Mouse (Mus musculus) lung, postnatal 0 days (tissue): ENCODE measurements around the gene Elf2.

Source experiments
- CTCF ChIP-seq: IDR thresholded peaks from 2 replicates; pipeline ENCODE4 v1.5.1; 2016; ENCODE audit warnings: antibody characterized with exemption, mild to moderate bottlenecking
- EP300 ChIP-seq: IDR thresholded peaks from 2 replicates; pipeline ENCODE4 v1.6.1; 2016; ENCODE audit warnings: antibody characterized with exemption, mild to moderate bottlenecking, control low read depth

GRCm38 (mm10) chr3:51343260-51343659 lies 2.8 kb upstream of the Elf2 start:
- no peak for TF ChIP-seq CTCF
- TF ChIP-seq EP300: no peak
